ENCODE assay signal across 10 mouse cellular contexts in genomic region chr15:11533002-11533610, GRCm38 (mm10).
DNase-seq lines count a peak whose midpoint lies in the region; ATAC-seq lines count a peak whose summit lies in the region.
"Had no signal": no experiment of that assay in that cellular context is flagged by ENCODE, and none has a peak within 500 bp of the region (broad histone marks: within the 10 kb centered on the region; RNA-seq: fewer than 3 reads in every experiment).

No protein-coding gene starts in this region.

- no peak overlapping the region for H3K4me3 ChIP-seq in limb, embryonic 15.5 days
- H3K4me3 ChIP-seq in hindbrain, embryonic 16.5 days (ENCODE audit: low read length): no peak overlapping the region
- H3K4me3 ChIP-seq: layer of hippocampus, adult 2 months had no signal

- peaks cover 15% of the 10 kb centered on the region for H3K4me1 ChIP-seq in limb, embryonic 15.5 days
- H3K4me1 ChIP-seq in hindbrain, embryonic 16.5 days (ENCODE audit: control insufficient read depth, insufficient read depth, low read depth, low read length): no peaks in the 10 kb centered on the region

- H3K27ac ChIP-seq in limb, embryonic 15.5 days: no peak overlapping the region
- H3K27ac ChIP-seq in hindbrain, embryonic 16.5 days (ENCODE audit: low read depth, low read length): no peak overlapping the region
- H3K27ac ChIP-seq: layer of hippocampus, adult 2 months; macrophage had no signal

- H3K27me3 ChIP-seq in limb, embryonic 15.5 days: peaks cover 8% of the 10 kb centered on the region; the same call in 1 of the 2 replicates
- no peaks in the 10 kb centered on the region for H3K27me3 ChIP-seq in hindbrain, embryonic 16.5 days (replicated peaks; ENCODE audit: control insufficient read depth, insufficient read depth, low read length)

- H3K9ac ChIP-seq in limb, embryonic 15.5 days: no peak overlapping the region
- no peak overlapping the region for H3K9ac ChIP-seq in hindbrain, embryonic 16.5 days (ENCODE audit: low read depth, low read length)

- H3K4me2 ChIP-seq in limb, embryonic 15.5 days: 0 out of 2 replicates have a peak overlapping the region, but pooled peaks have one; percentile 0
- H3K4me2 ChIP-seq in hindbrain, embryonic 16.5 days (ENCODE audit: low read length): no peak overlapping the region

- H3K36me3 ChIP-seq in limb, embryonic 15.5 days: no peaks in the 10 kb centered on the region
- no peaks in the 10 kb centered on the region for H3K36me3 ChIP-seq in hindbrain, embryonic 16.5 days (ENCODE audit: control insufficient read depth, insufficient read depth, low read length)

- 37% methylated on average over 10 of the region's 10 CpGs for whole genome bisulfite sequencing in limb, embryonic 15.5 days
- 80% methylated on average over 10 of the region's 10 CpGs for WGBS in hindbrain, embryonic 16.5 days

- ATAC-seq in hematopoietic stem cell, adult 5-6 weeks (replicated peaks in 1 of 2; ENCODE audit: insufficient read depth in 1 of 2, low FRiP score in 2 of 2, low TSS enrichment in 1 of 2, low read depth in 1 of 2, poor library complexity in 2 of 2, severe bottlenecking in 2 of 2): peak; percentile 80 to 85
- ATAC-seq in limb, embryonic 15.5 days (ENCODE audit: insufficient number of reproducible peaks, low FRiP score, low TSS enrichment, low read depth): 0 out of 2 replicates have a peak, but pooled peaks have one; percentile 30
- no peak for ATAC-seq in cerebellum, adult (ENCODE audit: insufficient number of reproducible peaks, low FRiP score, low TSS enrichment)
- no peak for ATAC-seq in hindbrain, embryonic 16.5 days

- peak; percentile 48 for DNase-seq in adrenal gland, adult 2 months
- DNase-seq in adrenal gland, postnatal 25 days: no peak
- peak; percentile 62 to 74 for DNase-seq in thymus, adult 18-20 months
- DNase-seq in gastrocnemius, postnatal 25 days: no peak

- H3K9me3 ChIP-seq in limb, embryonic 15.5 days: no peaks in the 10 kb centered on the region
- no peaks in the 10 kb centered on the region for H3K9me3 ChIP-seq in hindbrain, embryonic 16.5 days (ENCODE audit: control insufficient read depth, low read length)

Comparison
In these comparisons a context has a peak if more than half of its experiments do, and no peak if none do; other contexts are left out.
1. DNase-seq: peak in adrenal gland, adult 2 months (single experiment) and thymus, adult 18-20 months (2 of 2); none in adrenal gland, postnatal 25 days (single experiment) and gastrocnemius, postnatal 25 days (single experiment).
2. ATAC-seq: peak in hematopoietic stem cell, adult 5-6 weeks (2 of 2) and limb, embryonic 15.5 days (single experiment); none in cerebellum, adult (single experiment) and hindbrain, embryonic 16.5 days (single experiment).